Mouse (Mus musculus) lung, adult 2 months (tissue): ENCODE measurements around the gene Rbmxl1.
"Not testable (repeated sequence)": the region's sequence is repeated elsewhere in the genome, so short reads cannot be mapped to it uniquely, and the experiment has no call there.

Experiments used
- CTCF ChIP-seq: fragments of 200-500 bp; IDR thresholded peaks from 2 replicates; pipeline ENCODE4 v1.5.1; 2011; ENCODE audit warnings: mild to moderate bottlenecking, low read length, control low read depth; ENCODE audit not compliant: insufficient read depth
- POLR2A ChIP-seq: fragments of 200-500 bp; IDR thresholded peaks from 2 replicates; pipeline ENCODE4 v1.6.1; 2011; ENCODE audit warnings: low read depth, mild to moderate bottlenecking, control low read depth, low read length, borderline replicate concordance; ENCODE audit errors: extremely low read depth

GRCm38 (mm10) chr8:78542670-78543069, 34.0 kb upstream of the Rbmxl1 start:
- not testable (repeated sequence) for TF ChIP-seq CTCF, POLR2A
